Mouse (Mus musculus) small intestine, adult 2 months (tissue): Measurements from ENCODE around the gene Nudcd2.

Source experiments
- CTCF ChIP-seq: fragments of 200-500 bp; IDR thresholded peaks from 2 replicates; pipeline ENCODE4 v1.5.1; 2012; ENCODE audit warnings: low read depth, mild to moderate bottlenecking, control low read depth, inconsistent platforms, low read length, moderate library complexity, mixed read lengths; ENCODE audit not compliant: insufficient replicate concordance, insufficient read length; ENCODE audit errors: extremely low read depth
- POLR2A ChIP-seq: fragments of 200-500 bp; IDR thresholded peaks from 2 replicates; pipeline ENCODE4 v1.6.1; 2012; ENCODE audit warnings: low read depth, mild to moderate bottlenecking, control low read depth, inconsistent platforms, low read length, moderate library complexity

DNA sequence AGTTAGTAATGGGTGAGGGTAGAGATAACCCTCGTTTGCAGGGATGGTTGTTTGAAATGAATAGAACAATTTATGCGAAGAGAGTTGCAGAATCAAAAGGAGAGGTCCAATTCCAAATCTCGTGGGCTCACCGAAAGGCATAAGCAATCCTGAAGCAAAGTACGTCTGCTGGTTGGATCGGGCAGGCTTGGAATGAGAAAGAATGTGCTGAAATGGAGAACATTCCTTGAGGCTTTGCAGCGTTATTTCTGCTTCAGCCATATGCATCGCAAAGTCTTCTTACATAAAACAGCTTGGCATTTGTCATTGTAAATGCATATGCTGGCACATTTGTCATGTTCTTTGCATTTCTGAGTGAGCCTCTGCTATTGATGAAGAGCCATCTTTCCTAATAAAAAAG, 50.9 kb downstream of the Nudcd2 start:
- TF ChIP-seq POLR2A (no peak), CTCF (no peak)
